Mouse (Mus musculus): ENCODE measurements at regions not wholly inside any gene's neighbourhood (a gene's known extent, or its start where the extent isn't known, plus 50 kb on each side); places are given as distances from the start of the nearest gene placed in this dataset.
A peak's percentile ranks its signal among the peaks of the same experiment; 100 is the strongest.

- no peak for TF ChIP-seq BHLHE40 (IDR thresholded peaks at IDR 0.05; ENCODE audit: low read depth, low read length)
- no peak for TF ChIP-seq E2F4 (IDR thresholded peaks at IDR 0.05; ENCODE audit: insufficient replicate concordance, low read depth, low read length)
- TF ChIP-seq SIN3A (IDR thresholded peaks at IDR 0.05; ENCODE audit: low read length): no peak
- TF ChIP-seq CTCF (conservative IDR thresholded peaks at IDR 0.05 in 1 of 2, IDR thresholded peaks at IDR 0.05 in 1 of 2; ENCODE audit: low read depth in 2 of 2, low read length in 2 of 2): peak; percentile 63 to 85
- no peak for TF ChIP-seq HCFC1 (IDR thresholded peaks at IDR 0.05; ENCODE audit: low read depth, low read length)
- TF ChIP-seq ZKSCAN1 (IDR thresholded peaks at IDR 0.05; ENCODE audit: borderline replicate concordance, low read depth, low read length): no peak
- no peak for TF ChIP-seq POLR2A (IDR thresholded peaks at IDR 0.05; ENCODE audit: low read depth, low read length)
- TF ChIP-seq RAD21 (IDR thresholded peaks at IDR 0.05; ENCODE audit: low read depth, low read length): peak; percentile 81
- TF ChIP-seq POLR2AphosphoS2 (IDR thresholded peaks at IDR 0.05; ENCODE audit: low read depth, low read length): no peak
- TF ChIP-seq ELF1 (IDR thresholded peaks at IDR 0.05; ENCODE audit: low read depth, low read length): no peak
- TF ChIP-seq IRF4 (IDR thresholded peaks at IDR 0.05; ENCODE audit: low read depth, low read length): no peak
- no peak for TF ChIP-seq MEF2A (IDR thresholded peaks at IDR 0.05; ENCODE audit: borderline replicate concordance, low read depth, low read length)
- peak; percentile 60 for TF ChIP-seq SMC3 (IDR thresholded peaks at IDR 0.05; ENCODE audit: low read depth, low read length)
Measured at GRCm38 (mm10) chr12:26532823-26533640, 64.0 kb downstream of the Cmpk2 start.
